Mouse (Mus musculus) hindbrain, embryonic 15.5 days (tissue): ENCODE results near the gene Lemd1. TPM values are rescaled to one million over a fixed set of nuclear protein-coding genes. Genes with fewer than 3 reads are reported as not detected.

Source experiments
- ATAC-seq: fragments of 200-750 bp; cut with Nextera tagmentation; 2 replicates; pipeline ENCODE4 v1.8.0; 2017; ENCODE audit warnings: low read depth, moderate number of reproducible peaks, moderate TSS enrichment; ENCODE audit not compliant: low FRiP score
- H3K27ac ChIP-seq: fragments of 300-500 bp; sonication (generic); replicated peaks from 2 replicates; pipeline ENCODE4 v1.5.1; 2015; ENCODE audit warnings: mild to moderate bottlenecking, inconsistent platforms
- H3K27me3 ChIP-seq: fragments of 300-500 bp; sonication (generic); 2 replicates; pipeline ENCODE4 v1.6.1; 2015; ENCODE audit warnings: control low read depth, inconsistent platforms
- H3K36me3 ChIP-seq: fragments of 300-500 bp; sonication (generic); 2 replicates; pipeline ENCODE4 v1.6.1; 2015; ENCODE audit warnings: control low read depth, inconsistent platforms
- H3K4me1 ChIP-seq: fragments of 300-500 bp; sonication (generic); replicated peaks from 2 replicates; pipeline ENCODE4 v1.6.1; 2015; ENCODE audit warnings: control low read depth, inconsistent platforms
- H3K4me2 ChIP-seq: fragments of 300-500 bp; sonication (generic); 2 replicates; pipeline ENCODE4 v1.6.1; 2015; ENCODE audit warnings: moderate library complexity, mild to moderate bottlenecking, inconsistent platforms
- H3K4me3 ChIP-seq: fragments of 300-500 bp; sonication (generic); 2 replicates; pipeline ENCODE4 v1.5.1; 2015; ENCODE audit warnings: mild to moderate bottlenecking, inconsistent platforms
- H3K9ac ChIP-seq: fragments of 300-500 bp; sonication (generic); 2 replicates; pipeline ENCODE4 v1.6.1; 2015; ENCODE audit warnings: inconsistent platforms
- H3K9me3 ChIP-seq: fragments of 300-500 bp; sonication (generic); 2 replicates; pipeline ENCODE4 v1.6.1; 2016; ENCODE audit warnings: control low read depth, inconsistent platforms
- WGBS: fragments of 180-500 bp; shearing (Covaris S2); methylation state at CpG from one replicate; pipeline ENCODE4 v1.1.7; 2015; 5-methylcytosine and 5-hydroxymethylcytosine counted together
- polyA plus RNA-seq: library from polyadenylated mRNA; unstranded; fragments of >200 nt; fragmentation: Nextera tagmentation; extraction: Ambion mirVana; gene quantifications from 2 replicates; pipeline ENCODE4 v1.2.1, GENCODE M21; 2015

The Lemd1 gene
- polyA plus RNA-seq, 1 experiment from 2014 or later, result 16.2 TPM

DNA sequence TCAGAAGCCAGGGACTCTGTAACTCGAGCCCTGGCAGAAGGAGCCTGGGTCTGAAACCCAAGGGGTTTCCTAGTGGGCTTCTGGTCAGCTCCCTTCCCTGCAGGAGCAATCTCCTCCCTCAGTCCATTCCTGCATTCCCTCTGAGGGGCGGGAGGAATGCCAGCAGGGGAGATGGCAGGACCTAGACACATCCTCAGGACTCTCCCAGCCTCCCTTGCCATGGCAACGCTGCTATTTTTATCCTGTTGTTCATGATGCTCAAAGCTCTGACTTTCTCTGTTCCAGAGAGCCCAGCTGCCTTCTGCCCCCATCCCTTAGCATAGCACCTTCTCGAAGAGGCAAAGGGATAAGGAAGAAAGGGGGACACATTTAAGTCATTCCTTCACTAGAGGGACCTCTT is 16.9 kb downstream of the Lemd1 start:
- Histone ChIP-seq H3K4me1 (peaks cover 74% of the 10 kb centered on the region), H3K4me3 (no peak overlapping the region), H3K36me3 (no peaks in the 10 kb centered on the region), H3K9me3 (no peaks in the 10 kb centered on the region), H3K27ac (peak overlapping the region; percentile 73), H3K4me2 (no peak overlapping the region), H3K9ac (no peak overlapping the region), H3K27me3 (no peaks in the 10 kb centered on the region)
- 9% methylated on average over 4 of the region's 4 CpGs for WGBS
- no peak for ATAC-seq

DNA sequence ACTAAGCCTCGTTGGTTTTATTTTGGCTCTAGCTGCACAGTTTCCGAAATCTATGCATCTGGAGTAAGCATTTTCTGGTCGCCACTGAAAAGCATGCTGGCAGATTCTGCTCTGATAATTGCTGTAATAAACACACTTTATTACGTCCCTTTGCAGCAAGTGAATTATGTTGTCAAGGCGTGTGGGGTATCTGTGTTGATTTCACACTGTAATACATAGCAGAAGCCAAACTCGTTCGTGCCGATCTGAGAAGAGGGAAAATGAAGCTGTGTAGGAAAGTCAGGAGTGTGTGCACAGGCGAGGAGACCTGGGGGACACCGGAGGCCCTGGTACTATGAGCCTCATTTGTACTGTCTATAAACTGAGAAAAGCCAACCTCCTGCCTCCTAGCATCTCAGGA is 18.2 kb downstream of the Lemd1 start:
- Histone ChIP-seq H3K4me2 (no peak overlapping the region), H3K9me3 (no peaks in the 10 kb centered on the region), H3K9ac (no peak overlapping the region), H3K27me3 (no peaks in the 10 kb centered on the region), H3K27ac (peak overlapping the region; percentile 73), H3K36me3 (no peaks in the 10 kb centered on the region), H3K4me3 (no peak overlapping the region), H3K4me1 (peaks cover 78% of the 10 kb centered on the region)
- ATAC-seq, result no peak
- 53% methylated on average over 10 of the region's 10 CpGs for WGBS

DNA sequence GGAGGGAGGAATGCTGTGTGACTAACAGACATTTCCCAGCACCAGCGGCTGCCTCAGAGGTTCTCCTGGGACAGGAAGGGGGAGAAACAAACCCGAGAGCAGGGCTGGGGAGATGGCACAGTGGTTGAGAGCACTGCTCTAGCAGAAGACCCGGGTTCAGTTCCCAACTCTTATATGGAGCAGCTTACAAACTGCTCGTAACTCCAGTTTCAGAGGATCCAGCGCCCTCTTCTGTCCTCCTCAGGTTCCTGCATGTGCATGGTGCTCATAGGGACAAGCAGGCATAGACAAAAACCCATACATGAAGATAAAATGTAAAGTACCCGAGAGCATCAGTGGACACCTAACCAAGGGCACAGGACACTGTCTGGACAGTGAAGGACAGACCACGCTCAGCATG is 19.7 kb downstream of the Lemd1 start:
- H3K4me2 ChIP-seq, result no peak overlapping the region
- H3K4me3 ChIP-seq, result no peak overlapping the region
- H3K27ac ChIP-seq, result no peak overlapping the region
- no peak overlapping the region for H3K9ac ChIP-seq
- ATAC-seq, result no peak
- no peaks in the 10 kb centered on the region for H3K9me3 ChIP-seq
- WGBS, result 17% methylated on average over 7 of the region's 7 CpGs
- H3K27me3 ChIP-seq, result no peaks in the 10 kb centered on the region
- H3K36me3 ChIP-seq, result no peaks in the 10 kb centered on the region
- H3K4me1 ChIP-seq, result peaks cover 70% of the 10 kb centered on the region

DNA sequence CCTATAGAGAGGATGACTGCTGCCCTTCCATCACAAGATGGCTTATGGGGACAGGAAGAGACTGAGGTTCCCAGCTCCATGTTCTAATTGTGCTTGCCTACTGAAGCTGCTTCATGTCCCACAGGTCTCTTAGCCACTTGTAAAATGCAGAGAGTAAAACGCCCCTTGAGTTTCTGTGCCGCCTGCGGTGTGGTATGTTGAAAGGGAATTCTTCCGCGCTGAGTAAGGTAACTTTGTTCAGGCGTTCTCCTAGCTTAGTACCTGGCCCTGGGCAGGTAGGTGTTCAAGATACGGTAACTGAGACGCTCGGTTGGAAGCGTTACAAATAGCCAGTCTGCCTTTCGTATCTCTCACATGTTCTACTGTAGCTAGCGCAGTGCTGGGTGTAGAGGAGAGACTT is 20.4 kb downstream of the Lemd1 start:
- Histone ChIP-seq H3K4me3 (no peak overlapping the region), H3K4me1 (peaks cover 68% of the 10 kb centered on the region), H3K27me3 (no peaks in the 10 kb centered on the region), H3K9me3 (no peaks in the 10 kb centered on the region), H3K9ac (no peak overlapping the region), H3K27ac (no peak overlapping the region), H3K36me3 (no peaks in the 10 kb centered on the region), H3K4me2 (peak overlapping the region; percentile 39)
- 42% methylated on average over 12 of the region's 12 CpGs for WGBS
- no peak for ATAC-seq

DNA sequence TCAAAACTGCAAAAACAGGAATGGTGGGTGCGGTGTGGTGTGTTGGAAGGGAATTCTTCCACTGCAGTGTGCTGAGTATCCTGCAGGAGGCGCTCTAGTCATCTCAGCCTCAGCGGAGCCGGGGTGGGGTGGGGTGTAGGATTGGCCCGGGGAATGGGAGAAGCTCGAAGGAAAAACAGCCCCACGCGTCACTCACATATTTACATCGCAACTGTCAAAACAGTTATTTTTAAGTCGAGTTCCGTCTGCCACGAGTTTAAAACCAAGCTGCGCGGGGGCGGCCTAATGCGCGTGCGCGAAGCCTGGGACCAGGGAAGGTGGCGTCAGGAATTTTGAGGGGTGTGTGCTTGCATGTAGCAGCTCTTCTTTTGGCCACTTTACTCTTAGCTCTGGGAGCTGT is 21.0 kb downstream of the Lemd1 start:
- H3K9ac ChIP-seq, result peak overlapping the region; percentile 7; the same call in 1 of the 2 replicates
- H3K9me3 ChIP-seq, result no peaks in the 10 kb centered on the region
- peak overlapping the region; percentile 39 for H3K4me2 ChIP-seq
- H3K4me3 ChIP-seq, result peak overlapping the region; percentile 19
- no peaks in the 10 kb centered on the region for H3K27me3 ChIP-seq
- H3K4me1 ChIP-seq, result peaks cover 62% of the 10 kb centered on the region
- 7% methylated on average over 20 of the region's 20 CpGs for WGBS
- 0 out of 2 replicates have a peak overlapping the region, but pooled peaks have one; percentile 55 for H3K27ac ChIP-seq
- no peaks in the 10 kb centered on the region for H3K36me3 ChIP-seq
- ATAC-seq, result no peak

DNA sequence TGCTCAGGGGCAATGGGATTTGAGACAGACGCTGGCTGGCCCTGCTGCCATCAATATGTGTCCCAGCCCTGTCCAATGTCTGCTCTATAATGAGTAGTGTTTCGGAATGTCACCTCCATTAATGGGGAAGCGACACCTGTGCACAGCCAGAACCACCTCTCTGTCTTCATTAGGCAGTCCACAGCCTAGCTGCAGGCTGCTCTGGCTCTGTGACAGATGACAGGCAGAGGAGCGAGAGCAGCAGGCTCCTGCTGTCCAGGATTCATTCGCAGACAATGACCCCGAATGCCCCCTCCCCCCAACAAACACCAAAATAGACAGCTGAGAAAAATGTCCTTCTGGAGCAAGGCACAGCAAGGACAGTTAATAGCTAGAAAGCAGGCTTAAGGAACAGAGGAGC is 21.8 kb downstream of the Lemd1 start:
- ATAC-seq, result peak; percentile 84
- peaks cover 54% of the 10 kb centered on the region for H3K4me1 ChIP-seq
- H3K9ac ChIP-seq, result no peak overlapping the region
- no peaks in the 10 kb centered on the region for H3K9me3 ChIP-seq
- WGBS, result 14% methylated on average over 6 of the region's 6 CpGs
- no peak overlapping the region for H3K4me3 ChIP-seq
- no peaks in the 10 kb centered on the region for H3K27me3 ChIP-seq
- no peak overlapping the region for H3K4me2 ChIP-seq
- H3K27ac ChIP-seq, result peak overlapping the region; percentile 55; the same call in 1 of the 2 replicates
- no peaks in the 10 kb centered on the region for H3K36me3 ChIP-seq

DNA sequence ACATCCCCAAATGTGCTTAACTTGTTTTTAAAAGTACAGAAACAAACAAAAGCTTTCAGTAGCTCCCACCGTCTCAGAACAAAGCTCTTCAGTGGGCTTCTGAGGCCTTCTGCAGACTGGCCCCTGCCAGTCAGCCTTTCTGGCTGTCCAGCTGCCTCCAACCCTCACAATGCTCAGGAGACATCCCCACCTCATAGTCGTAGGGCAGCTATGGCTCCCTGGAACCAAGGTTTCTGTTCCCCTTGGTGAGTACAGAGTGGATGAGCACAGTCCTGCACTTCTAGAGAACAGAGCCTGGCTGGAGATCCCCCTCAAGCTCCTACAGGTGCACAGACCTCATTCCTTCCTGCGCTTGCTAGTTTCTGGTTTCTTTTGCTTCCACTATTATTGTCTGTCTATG is 25.0 kb downstream of the Lemd1 start:
- Histone ChIP-seq H3K4me3 (no peak overlapping the region), H3K9me3 (no peaks in the 10 kb centered on the region), H3K9ac (no peak overlapping the region), H3K4me1 (peaks cover 28% of the 10 kb centered on the region), H3K4me2 (no peak overlapping the region), H3K36me3 (no peaks in the 10 kb centered on the region), H3K27me3 (no peaks in the 10 kb centered on the region), H3K27ac (no peak overlapping the region)
- 59% methylated on average over 3 of the region's 3 CpGs for WGBS
- no peak for ATAC-seq

DNA sequence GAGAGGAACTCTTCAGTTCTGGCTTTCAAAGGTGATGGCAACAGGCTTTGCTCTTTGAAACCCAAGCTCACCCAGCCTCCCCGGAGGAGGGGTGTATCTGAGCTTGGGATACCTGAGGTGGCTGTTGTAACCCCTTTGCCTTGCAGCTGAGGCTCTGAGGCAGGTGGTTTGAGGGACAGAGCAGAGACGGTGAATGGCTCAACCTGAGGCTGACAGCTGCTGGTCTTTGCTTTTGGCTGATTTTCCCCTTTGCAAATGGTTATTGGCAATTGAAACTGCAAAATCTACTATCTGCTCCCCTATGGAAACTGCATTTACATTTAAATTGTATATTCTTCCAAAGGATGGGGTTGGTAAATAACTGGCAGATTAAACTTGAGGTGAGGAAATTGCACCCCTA is 30.4 kb downstream of the Lemd1 start:
- H3K9ac ChIP-seq, result no peak overlapping the region
- H3K4me1 ChIP-seq, result peaks cover 22% of the 10 kb centered on the region
- WGBS, result 17% methylated on average over 2 of the region's 2 CpGs
- H3K4me2 ChIP-seq, result no peak overlapping the region
- ATAC-seq, result no peak
- no peaks in the 10 kb centered on the region for H3K36me3 ChIP-seq
- H3K4me3 ChIP-seq, result no peak overlapping the region
- no peaks in the 10 kb centered on the region for H3K27me3 ChIP-seq
- H3K9me3 ChIP-seq, result no peaks in the 10 kb centered on the region
- H3K27ac ChIP-seq, result peak overlapping the region; percentile 64

DNA sequence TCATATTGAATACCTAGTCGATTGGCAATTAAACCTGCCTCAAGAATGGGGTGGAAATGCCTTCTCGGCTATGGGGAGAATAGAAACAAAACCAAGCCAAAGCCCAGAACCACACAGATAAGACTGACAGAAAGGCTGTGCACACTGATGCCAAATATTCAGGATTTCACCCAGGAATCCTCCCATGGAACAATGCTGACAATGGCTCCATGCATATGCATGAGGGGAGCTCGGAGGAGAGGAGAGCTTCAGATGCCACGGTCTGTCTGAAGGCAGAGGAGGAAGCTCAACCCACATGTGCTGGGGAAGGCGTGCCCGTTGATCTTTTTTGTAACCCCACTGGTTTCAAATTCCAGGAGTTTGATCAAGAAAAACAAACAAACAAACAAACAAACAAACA is 30.9 kb downstream of the Lemd1 start:
- H3K4me2 ChIP-seq, result peak overlapping the region; percentile 7; the same call in 1 of the 2 replicates
- H3K27ac ChIP-seq, result peak overlapping the region; percentile 64
- ATAC-seq, result peak; percentile 58; the same call in 1 of the 2 replicates
- no peaks in the 10 kb centered on the region for H3K36me3 ChIP-seq
- no peak overlapping the region for H3K4me3 ChIP-seq
- no peak overlapping the region for H3K9ac ChIP-seq
- peaks cover 22% of the 10 kb centered on the region for H3K4me1 ChIP-seq
- 11% methylated on average over 6 of the region's 6 CpGs for WGBS
- H3K9me3 ChIP-seq, result no peaks in the 10 kb centered on the region
- H3K27me3 ChIP-seq, result no peaks in the 10 kb centered on the region

DNA sequence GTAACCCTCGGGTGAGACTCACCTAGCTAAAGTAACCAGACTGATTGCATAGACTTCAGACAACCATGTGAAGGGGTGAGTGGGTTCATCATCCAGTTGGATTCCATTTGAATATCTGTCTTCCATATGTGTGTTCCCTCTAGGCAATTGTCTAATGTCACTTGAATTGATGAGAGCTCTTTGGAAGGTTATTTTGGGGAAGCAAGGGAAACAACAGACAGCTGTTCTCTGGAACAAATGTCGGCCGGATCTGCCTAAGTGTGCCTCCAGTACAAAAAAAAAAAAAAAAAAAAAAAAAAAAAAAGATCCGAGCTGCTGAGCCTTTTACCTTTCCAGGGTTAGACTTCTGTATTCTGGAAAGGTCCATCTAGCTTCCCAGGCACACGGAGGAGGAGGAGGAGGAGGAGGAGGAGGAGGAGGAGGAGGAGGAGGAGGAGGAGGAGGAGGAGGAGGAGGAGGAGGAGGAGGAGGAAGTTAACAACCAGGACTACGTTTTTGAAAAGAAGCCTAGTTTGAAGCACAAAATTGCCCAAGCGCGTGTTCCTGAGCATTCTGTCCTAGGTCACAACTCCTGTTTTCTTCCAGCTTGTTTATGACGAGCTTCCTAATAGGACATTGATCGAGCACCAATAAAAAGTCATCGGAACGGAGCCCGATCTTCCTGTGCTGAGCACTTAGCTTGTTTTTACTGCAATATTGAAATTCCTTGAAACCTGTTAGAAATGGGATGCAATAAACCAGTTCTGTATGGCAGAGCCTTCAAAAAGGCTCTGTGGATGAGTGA is 35.3 kb downstream of the Lemd1 start:
- no peaks in the 10 kb centered on the region for H3K9me3 ChIP-seq
- H3K27me3 ChIP-seq, result no peaks in the 10 kb centered on the region
- 77% methylated on average over 11 of the region's 13 CpGs for WGBS
- no peak overlapping the region for H3K4me3 ChIP-seq
- H3K9ac ChIP-seq, result no peak overlapping the region
- ATAC-seq, result no peak
- no peaks in the 10 kb centered on the region for H3K36me3 ChIP-seq
- H3K4me2 ChIP-seq, result no peak overlapping the region
- H3K4me1 ChIP-seq, result peaks cover 15% of the 10 kb centered on the region
- no peak overlapping the region for H3K27ac ChIP-seq

DNA sequence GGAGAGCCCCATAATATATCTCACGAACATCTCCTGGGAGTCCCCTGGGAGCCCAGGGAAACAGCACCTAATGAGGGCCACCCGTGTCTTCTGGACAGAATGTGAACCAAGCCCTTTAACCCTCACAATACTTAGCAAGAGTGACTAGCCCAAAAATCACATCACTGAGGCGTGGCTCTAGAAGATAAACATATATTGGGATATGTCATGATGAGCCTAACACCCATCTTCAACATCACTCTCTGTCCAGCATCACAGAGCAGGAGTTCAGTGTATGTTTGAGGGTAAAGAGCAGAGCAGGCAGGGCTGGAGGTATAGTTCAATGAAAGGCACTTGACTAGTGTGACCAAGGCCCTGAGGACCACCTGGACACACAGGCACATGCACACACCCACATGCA is 38.4 kb downstream of the Lemd1 start, which contains the start of gene Gm10188:
Gene Gm10188, minus strand, starts transcription at position 101 of the 400 bp plus-strand sequence.
- Histone ChIP-seq H3K27ac (no peak within 1 kb of the TSS), H3K36me3 (no peaks in the 10 kb centered on the region), H3K27me3 (no peaks in the 10 kb centered on the region), H3K4me1 (peaks cover 5% of the 10 kb centered on the region; the same call in 1 of the 2 replicates), H3K9me3 (no peaks in the 10 kb centered on the region), H3K4me3 (no peak within 1 kb of the TSS), H3K4me2 (no peak within 1 kb of the TSS), H3K9ac (no peak within 1 kb of the TSS)
- no peak for ATAC-seq
- WGBS, result 89% methylated on average over 3 of the region's 3 CpGs

DNA sequence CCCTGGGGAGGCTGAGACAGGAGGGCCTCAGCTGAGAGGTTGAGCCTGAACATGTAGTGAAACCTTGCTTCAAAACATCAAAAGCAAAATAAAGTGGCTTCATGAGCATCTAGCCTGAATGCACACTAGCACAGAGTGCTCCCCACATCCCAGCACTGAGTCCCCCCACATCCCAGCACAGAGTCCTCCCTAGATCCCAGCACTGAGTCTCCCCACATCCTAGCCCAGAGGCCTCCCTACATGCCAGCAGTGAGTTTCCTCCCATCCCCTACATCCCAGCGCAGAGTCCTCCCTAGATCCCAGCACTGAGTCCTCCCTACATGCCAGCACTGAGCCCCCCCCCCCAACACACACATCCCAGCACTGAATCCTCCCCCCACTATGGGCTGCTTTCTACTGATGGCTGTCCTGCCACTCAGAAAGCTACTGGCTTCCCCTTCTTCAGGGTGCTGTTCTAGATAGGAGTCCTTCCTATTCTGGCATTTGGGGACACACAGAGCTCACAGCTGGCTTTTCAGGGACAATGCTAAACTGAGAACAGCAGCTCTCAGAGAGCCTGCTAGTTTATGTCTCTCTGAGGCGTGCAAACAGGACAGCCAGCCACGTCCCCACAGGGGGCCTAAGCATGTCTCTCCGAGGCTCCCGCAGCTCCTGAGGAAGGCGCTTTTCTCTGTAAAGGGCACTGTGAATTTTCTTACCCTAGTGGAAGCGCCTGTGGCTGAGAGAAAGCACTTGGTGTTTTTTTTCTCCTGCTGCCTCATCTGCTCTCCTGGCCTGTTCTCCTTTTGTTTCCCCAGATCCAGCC is 40.4 kb downstream of the Lemd1 start:
- peak overlapping the region; percentile 46; the same call in 1 of the 2 replicates for H3K27ac ChIP-seq
- ATAC-seq, result no peak; the same call in 1 of the 2 replicates

More for the DNA sequence above, 40.4 kb downstream of the Lemd1 start:
- Histone ChIP-seq H3K4me1 (peaks cover 5% of the 10 kb centered on the region; the same call in 1 of the 2 replicates), H3K9me3 (no peaks in the 10 kb centered on the region), H3K9ac (no peak overlapping the region), H3K4me2 (no peak overlapping the region), H3K36me3 (no peaks in the 10 kb centered on the region), H3K27me3 (no peaks in the 10 kb centered on the region), H3K4me3 (no peak overlapping the region)
- WGBS, result 24% methylated on average over 7 of the region's 7 CpGs
